Comparison of ENCODE assay signal across 10 mouse cellular contexts in the genomic region with DNA sequence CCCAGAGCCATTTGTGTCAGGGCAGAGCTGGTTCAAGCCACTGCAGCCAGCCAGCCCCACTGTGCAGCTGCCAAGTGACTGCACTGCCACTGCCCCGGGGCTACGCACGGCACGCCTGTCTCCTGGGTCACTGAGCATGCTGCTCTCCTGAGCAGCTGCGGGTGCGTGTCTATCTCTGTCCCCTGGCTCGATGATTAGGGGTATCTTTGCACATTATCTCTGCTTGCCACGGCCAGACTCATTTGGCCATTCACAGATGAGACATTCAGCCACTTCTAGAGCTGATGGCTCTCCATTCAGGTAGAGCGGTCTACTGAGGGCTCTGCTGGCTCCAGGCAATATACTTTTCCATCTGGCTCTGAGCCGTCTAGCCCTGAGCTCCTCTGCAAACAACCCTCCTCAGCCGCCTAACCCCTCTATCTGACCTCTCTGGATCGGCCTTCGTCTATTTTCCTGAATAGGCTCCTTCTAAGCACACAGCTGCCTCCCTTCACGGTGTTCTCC. TPM values are rescaled to one million over a fixed set of nuclear protein-coding genes. Genes with fewer than 3 reads are reported as not detected.
DNase-seq lines count a peak whose midpoint lies in the region; ATAC-seq and TF ChIP-seq lines count a peak whose summit lies in the region.
"Had no signal": no experiment of that assay in that cellular context is flagged by ENCODE, and none has a peak within 500 bp of the region (broad histone marks: within the 10 kb centered on the region; RNA-seq: fewer than 3 reads in every experiment).

No protein-coding gene starts in this region.

- H3K9ac ChIP-seq in midbrain, embryonic 15.5 days: no peak overlapping the region

- H3K27ac ChIP-seq in heart, embryonic 10.5 days: 0 out of 2 replicates have a peak overlapping the region, but pooled peaks have one; percentile 38
- H3K27ac ChIP-seq in midbrain, embryonic 15.5 days: peak overlapping the region; percentile 22; the same call in 1 of the 2 replicates

- H3K9me3 ChIP-seq in heart, embryonic 10.5 days: no peaks in the 10 kb centered on the region
- H3K9me3 ChIP-seq in midbrain, embryonic 15.5 days: no peaks in the 10 kb centered on the region

- TF ChIP-seq POLR2A in brain, embryonic 14.5 days (IDR thresholded peaks at IDR 0.05; ENCODE audit: borderline replicate concordance, extremely low read depth, insufficient read depth, insufficient read length, poor library complexity, severe bottlenecking): no peak

- no peak for TF ChIP-seq CTCF in brain, embryonic 14.5 days (IDR thresholded peaks at IDR 0.05; ENCODE audit: borderline replicate concordance, extremely low read depth, insufficient read depth, insufficient read length)

- peaks cover 57% of the 10 kb centered on the region for H3K4me1 ChIP-seq in heart, embryonic 10.5 days
- H3K4me1 ChIP-seq in midbrain, embryonic 15.5 days: peaks cover 56% of the 10 kb centered on the region

- no peaks in the 10 kb centered on the region for H3K36me3 ChIP-seq in heart, embryonic 10.5 days
- no peaks in the 10 kb centered on the region for H3K36me3 ChIP-seq in midbrain, embryonic 15.5 days (replicated peaks)

- 27% methylated on average over 14 of the region's 14 CpGs for WGBS in heart, embryonic 10.5 days
- WGBS in midbrain, embryonic 15.5 days: 15% methylated on average over 14 of the region's 14 CpGs

- intact Hi-C loops in heart, postnatal 14 days (cut with DNase I): no loop called here

- 0 out of 2 replicates have a peak, but pooled peaks have one; percentile 34 for ATAC-seq in midbrain, embryonic 15.5 days (replicated peaks)

- peaks cover 25% of the 10 kb centered on the region for H3K27me3 ChIP-seq in heart, embryonic 10.5 days (ENCODE audit: insufficient read depth, poor library complexity, severe bottlenecking)
- H3K27me3 ChIP-seq in midbrain, embryonic 15.5 days (replicated peaks): no peaks in the 10 kb centered on the region

- H3K4me2 ChIP-seq in midbrain, embryonic 15.5 days: 0 out of 2 replicates have a peak overlapping the region, but pooled peaks have one; percentile 10

- DNase-seq in heart, embryonic 10.5 days (ENCODE audit: low spot score): no peak
- DNase-seq in heart, adult 8-10 months (ENCODE audit: low spot score): no peak
- DNase-seq in brain, embryonic 14.5 days (ENCODE audit: low read depth): peak; percentile 63
- DNase-seq in heart, postnatal 14 days: peak; percentile 19 to 33
- DNase-seq in cerebellum, adult 11 months: no peak
- DNase-seq in thymus, adult 18-20 months: no peak
- DNase-seq in layer of hippocampus, postnatal 10 days (ENCODE audit: low spot score in 2 of 2): no peak
- DNase-seq: layer of hippocampus, postnatal 36 days; lung, postnatal 36 days had no signal

- no peak overlapping the region for H3K4me3 ChIP-seq in heart, embryonic 10.5 days
- no peak overlapping the region for H3K4me3 ChIP-seq in midbrain, embryonic 15.5 days

RNA-seq across cellular contexts. Expression of a gene that starts 49.9 kb away (rescaled TPM):
- 2.4 and 4.1 TPM in 2 replicates for polyA plus RNA-seq in heart, embryonic 10.5 days (2016; fragmentation: Nextera tagmentation; extraction: Ambion mirVana)
- 1 to 10 TPM in 2 of 4 experiments, under 1 TPM in 2; 0.65 to 2.1 (median 1.3) TPM for total RNA-seq in heart, adult 8-10 months (2022)
- 2.1 and 6.7 TPM in 2 replicates for polyA plus RNA-seq in brain, embryonic 14.5 days (2012; rRNA removed)
- 1 to 10 TPM; 2.0 to 2.2 TPM for total RNA-seq in heart, postnatal 14 days (2021)
- 4.6 and 6.0 TPM in 2 replicates for polyA plus RNA-seq in midbrain, embryonic 15.5 days (2015; fragmentation: Nextera tagmentation; extraction: Ambion mirVana)
- 10 to 100 TPM; 25.5 to 26.9 TPM for total RNA-seq in layer of hippocampus, postnatal 10 days (2021)

Comparison
In these comparisons a context has a peak if more than half of its experiments do, and no peak if none do; other contexts are left out.
1. DNase-seq: peak in brain, embryonic 14.5 days (single experiment) and heart, postnatal 14 days (2 of 2); none in heart, embryonic 10.5 days (single experiment), heart, adult 8-10 months (single experiment), cerebellum, adult 11 months (single experiment), thymus, adult 18-20 months (0 of 2) and layer of hippocampus, postnatal 10 days (0 of 2).
2. RNA of a gene that starts 49.9 kb away (total RNA-seq): 25.5 to 26.9 TPM in layer of hippocampus, postnatal 10 days; 2.0 to 2.2 TPM in heart, postnatal 14 days and 0.65 to 2.1 TPM in heart, adult 8-10 months; every median in the first group is over 4 times any median in the second.